Mouse (Mus musculus) granulocyte monocyte progenitor cell, adult 5-6 weeks (primary cell): ENCODE results near the gene Nuak1. TPM values are rescaled to one million over a fixed set of nuclear protein-coding genes. Genes with fewer than 3 reads are reported as not detected.
A peak's percentile ranks its signal among the peaks of the same experiment; 100 is the strongest.

Experiments used
- ATAC-seq: replicated peaks from 2 replicates; pipeline ENCODE4 v1.8.0; 2016; ENCODE audit warnings: mild to moderate bottlenecking, moderate TSS enrichment, inconsistent platforms; ENCODE audit not compliant: poor library complexity, severe bottlenecking
- total RNA-seq, 2 experiments: library from RNA; stranded (forward) in 1 of 2; stranded (reverse) in 1 of 2; fragments of 200-712, 200-1000 nt in 1 of 2; fragments of >200 nt in 1 of 2; fragmentation: Nextera tagmentation in 1 of 2; gene quantifications; 2 replicates each; pipeline ENCODE4 v1.2.3; 2014 to 2017

Nuak1 gene
- total RNA-seq, 2 experiments from 2014 or later = under 0.01 TPM; not detected in 1

DNA sequence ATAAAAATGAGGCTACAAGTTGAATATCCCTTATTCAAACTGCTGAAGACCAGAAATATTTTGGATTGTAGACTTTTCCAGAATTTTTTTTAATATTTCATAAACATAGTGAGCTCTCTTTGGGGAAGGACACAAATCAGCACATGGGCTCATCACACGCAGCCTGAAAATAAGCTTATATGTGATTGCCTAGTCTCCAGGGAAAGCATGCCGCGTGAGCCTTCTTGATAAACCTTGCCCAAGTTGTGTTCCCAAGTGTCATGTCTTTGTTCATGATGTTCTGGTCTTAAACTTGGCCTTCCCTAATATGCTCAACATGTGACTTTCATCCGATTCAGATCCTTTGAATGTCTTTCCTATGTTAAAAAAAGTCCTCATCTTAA is 81.7 kb downstream of the Nuak1 start:
- no peak for ATAC-seq

GRCm38 (mm10) chr10:84357997-84358737 is 82.2 kb downstream of the Nuak1 start:
- no peak for ATAC-seq

DNA sequence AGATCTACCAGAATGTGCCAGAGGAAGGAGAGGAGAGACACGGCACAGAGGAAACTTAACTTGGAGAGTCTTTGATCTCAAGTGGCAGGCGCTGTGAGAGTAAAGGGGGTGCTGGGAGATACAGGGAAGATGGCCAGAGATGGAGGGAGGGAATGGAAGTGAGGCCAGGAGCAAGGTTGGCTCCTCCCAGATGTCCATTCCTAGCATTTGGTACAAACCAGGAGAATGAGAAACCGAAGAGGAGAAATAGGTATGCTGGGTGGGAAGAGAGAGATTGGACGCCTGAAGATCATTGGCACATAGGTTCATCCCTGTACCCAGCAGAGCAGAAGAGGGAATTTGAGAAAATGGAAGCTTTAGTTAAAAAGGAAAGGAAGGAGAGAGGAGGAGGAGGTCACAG is 82.8 kb downstream of the Nuak1 start:
- no peak for ATAC-seq

DNA sequence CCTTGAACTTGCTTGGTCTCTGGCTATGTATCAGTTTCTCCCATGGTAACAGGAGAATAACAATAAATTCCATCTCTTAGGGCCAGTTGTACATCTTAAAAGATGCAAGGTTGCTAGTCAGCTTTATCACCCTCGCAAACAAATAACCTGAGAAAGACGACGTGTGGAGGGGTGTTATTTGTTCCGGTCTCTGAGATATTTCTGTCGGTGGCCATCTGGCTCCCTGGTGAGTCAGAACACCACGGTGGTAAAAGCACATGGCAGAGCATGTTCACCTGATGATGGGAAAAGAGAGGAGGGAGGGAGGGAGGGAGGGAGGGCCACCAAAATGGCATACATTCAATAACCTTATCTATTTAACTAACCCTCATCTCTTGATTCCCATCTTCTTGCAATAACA is 86.1 kb downstream of the Nuak1 start:
- no peak for ATAC-seq

GRCm38 (mm10) chr10:84345730-84346129 is 94.7 kb downstream of the Nuak1 start:
- no peak for ATAC-seq

DNA sequence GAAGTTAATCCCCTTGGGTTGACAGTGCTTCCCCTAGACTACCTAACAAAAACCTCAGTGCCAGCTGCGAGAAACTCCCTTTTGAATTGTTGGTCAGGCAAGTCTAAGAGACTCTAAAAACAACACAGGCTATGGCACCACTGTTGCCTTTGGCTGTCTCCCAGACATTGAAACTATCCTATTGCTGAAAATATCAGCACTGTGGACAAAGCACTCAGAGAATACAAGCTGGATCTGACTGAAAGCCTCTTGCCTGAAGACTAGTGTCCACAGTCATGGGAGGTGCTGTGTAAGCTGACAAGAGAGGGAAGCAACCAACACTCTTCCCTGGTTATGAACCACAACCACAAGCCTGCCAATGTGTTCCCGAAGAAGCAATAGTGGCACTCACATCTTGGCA is 96.9 kb downstream of the Nuak1 start:
- no peak for ATAC-seq

DNA sequence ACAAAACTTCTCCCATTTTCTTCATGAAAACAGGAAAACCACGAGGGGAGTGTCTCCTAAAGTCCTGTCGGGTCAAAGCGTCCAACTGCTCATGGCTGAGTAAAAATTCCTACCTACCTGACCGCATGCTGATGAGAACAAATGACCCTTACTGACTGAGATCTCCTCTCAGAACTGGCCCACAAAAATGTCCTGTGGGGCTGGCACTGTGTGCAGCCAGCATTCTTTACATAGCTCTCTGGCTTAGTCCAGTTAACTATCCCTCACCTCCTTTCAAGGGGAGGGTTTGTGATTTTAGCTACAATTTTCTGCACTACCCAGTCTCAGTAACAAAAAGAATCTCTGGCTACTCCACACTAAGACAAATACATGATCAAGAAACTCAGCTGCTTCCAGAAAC is 100.9 kb downstream of the Nuak1 start:
- ATAC-seq = no peak

DNA sequence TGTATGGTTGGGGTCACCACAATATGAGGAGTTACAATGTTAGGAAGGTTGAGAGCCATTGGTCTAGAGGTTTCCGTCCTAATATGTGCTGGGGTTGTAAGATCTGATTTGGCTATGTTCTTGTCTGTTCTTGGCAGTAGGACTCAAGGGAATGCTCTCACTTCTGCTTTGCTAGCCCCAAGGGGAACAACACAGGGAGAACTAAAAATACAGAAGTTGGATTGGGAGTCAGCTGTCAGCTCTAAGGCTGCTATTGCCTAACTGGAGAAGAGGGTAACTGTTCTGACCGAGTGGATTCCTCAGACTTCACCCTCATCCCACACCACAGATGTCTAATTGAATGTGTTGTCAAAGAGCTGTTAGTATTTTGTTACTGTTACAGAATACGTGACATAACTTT is 101.6 kb downstream of the Nuak1 start:
- peak; percentile 98 for ATAC-seq

DNA sequence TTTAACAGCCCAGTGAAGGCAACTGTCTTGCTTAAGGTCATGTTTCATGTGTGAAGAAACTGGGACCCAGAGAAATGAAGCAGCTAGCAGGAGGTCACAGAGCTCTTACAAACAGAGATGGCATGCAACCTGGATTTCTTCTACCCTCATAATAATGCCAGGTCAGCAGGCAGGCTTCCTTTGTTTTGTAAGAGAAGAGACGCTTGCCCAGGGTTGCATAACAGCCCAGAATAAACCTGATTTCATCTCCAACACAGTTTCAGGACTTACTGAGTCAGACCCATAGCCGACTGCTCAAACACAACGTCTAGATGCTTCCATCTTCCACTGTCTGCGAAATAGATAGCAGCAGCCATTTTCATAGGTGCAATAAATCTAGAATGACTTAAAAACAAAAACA is 105.0 kb downstream of the Nuak1 start:
- ATAC-seq = peak; percentile 62

DNA sequence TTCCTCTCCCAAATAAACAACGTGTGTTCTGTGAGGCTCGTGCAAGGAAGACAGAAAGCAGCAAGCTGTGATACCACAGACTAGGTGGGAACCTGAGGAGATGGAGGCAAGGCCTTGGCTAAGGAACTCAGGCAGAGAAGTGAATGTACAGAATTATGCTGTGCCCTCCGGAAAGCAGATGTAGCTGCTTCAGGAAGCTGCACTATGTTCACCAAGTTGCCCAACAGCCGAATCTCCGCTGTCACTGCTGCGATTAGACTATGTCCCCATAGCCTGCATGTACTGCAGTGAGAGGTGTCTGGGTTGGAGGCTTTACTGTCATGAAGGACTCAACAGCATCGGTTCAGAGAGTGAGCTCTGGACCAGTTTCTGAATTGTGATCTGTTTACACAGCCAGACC is 110.6 kb downstream of the Nuak1 start:
- ATAC-seq = peak; percentile 86

- ATAC-seq = no peak
These were observed 111.1 kb downstream of the Nuak1 start for GRCm38 (mm10) chr10:84329336-84329735.

GRCm38 (mm10) chr10:84324018-84324417 is 116.4 kb downstream of the Nuak1 start:
- ATAC-seq = no peak

Other genes starting within 250 kb of the Nuak1 start
- gene Ckap4, start 93.5 kb upstream of the Nuak1 start, total RNA-seq (2014; fragmentation: Nextera tagmentation) = 67.8 and 79.6 TPM in 2 replicates
- gene Ckap4, start 93.5 kb upstream of the Nuak1 start, total RNA-seq (2017) = 55.7 and 58.3 TPM in 2 replicates
- gene Tcp11l2, start 136.0 kb upstream of the Nuak1 start, total RNA-seq (2014; fragmentation: Nextera tagmentation) = 15.6 and 18.3 TPM in 2 replicates
- gene Tcp11l2, start 136.0 kb upstream of the Nuak1 start, total RNA-seq (2017) = 8.9 and 9.5 TPM in 2 replicates
- gene Polr3b, start 181.7 kb upstream of the Nuak1 start, total RNA-seq (2014; fragmentation: Nextera tagmentation) = 26.2 and 29.8 TPM in 2 replicates
- gene Polr3b, start 181.7 kb upstream of the Nuak1 start, total RNA-seq (2017) = 32.8 and 46.9 TPM in 2 replicates